ENCODE assay signal across 16 mouse cellular contexts in genomic region chr2:66797493-66797892, GRCm38 (mm10). TPM values are rescaled to one million over a fixed set of nuclear protein-coding genes. Genes with fewer than 3 reads are reported as not detected.
"Had no signal": no experiment of that assay in that cellular context is flagged by ENCODE, and none has a peak within 500 bp of the region (broad histone marks: within the 10 kb centered on the region; RNA-seq: fewer than 3 reads in every experiment).

No protein-coding gene starts in this region.

- H3K9me3 ChIP-seq: limb, embryonic 15.5 days; liver, embryonic 12.5 days; midbrain, embryonic 10.5 days; neural tube, embryonic 15.5 days had no signal

- H3K36me3 ChIP-seq: limb, embryonic 15.5 days; liver, embryonic 12.5 days; midbrain, embryonic 10.5 days; neural tube, embryonic 15.5 days had no signal

- H3K27me3 ChIP-seq: limb, embryonic 15.5 days; liver, embryonic 12.5 days; neural tube, embryonic 15.5 days had no signal

- H3K9ac ChIP-seq: limb, embryonic 15.5 days; liver, embryonic 12.5 days; lung, embryonic 14.5 days; neural tube, embryonic 15.5 days had no signal

- H3K4me3 ChIP-seq: limb, embryonic 15.5 days; liver, embryonic 12.5 days; midbrain, embryonic 10.5 days; myocyte; neural tube, embryonic 15.5 days had no signal

- DNase-seq: kidney, postnatal 14 days; lung, embryonic 14.5 days; lung, postnatal 4 days; midbrain, embryonic 14.5 days; right cerebral cortex, adult 18-20 months; spleen, adult 18-20 months; thymus, adult 18-20 months; thymus, postnatal 25 days had no signal

- H3K4me2 ChIP-seq: limb, embryonic 15.5 days; liver, embryonic 12.5 days; lung, embryonic 14.5 days; neural tube, embryonic 15.5 days had no signal

- H3K27ac ChIP-seq: limb, embryonic 15.5 days; liver, embryonic 12.5 days; midbrain, embryonic 10.5 days; neural tube, embryonic 15.5 days had no signal

- H3K4me1 ChIP-seq: limb, embryonic 15.5 days; liver, embryonic 12.5 days; midbrain, embryonic 10.5 days; neural tube, embryonic 15.5 days had no signal

- ATAC-seq: liver, embryonic 12.5 days had no signal

RNA-seq across cellular contexts. Expression of gene Scn7a, which starts 12.8 kb away (rescaled TPM):
- total RNA-seq: megakaryocyte, adult 5-6 weeks had no signal
- polyA plus RNA-seq: limb, embryonic 11.5 days; liver, embryonic 12.5 days; liver, embryonic 16.5 days had no signal
